Mouse (Mus musculus) embryonic facial prominence, embryonic 11.5 days (tissue): ENCODE results near the gene Dgke. TPM values are rescaled to one million over a fixed set of nuclear protein-coding genes. Genes with fewer than 3 reads are reported as not detected.

Experiments
- ATAC-seq: fragments of 200-750 bp; cut with Nextera tagmentation; replicated peaks from 2 replicates; pipeline ENCODE4 v1.8.0; 2017; ENCODE audit warnings: low read depth; ENCODE audit not compliant: insufficient number of reproducible peaks, low FRiP score, low TSS enrichment
- DNase-seq: peaks from one replicate; pipeline ENCODE4 v3.0.0-alpha.2; 2015; ENCODE audit warnings: low spot score
- H3K27ac ChIP-seq: fragments of 300-500 bp; sonication (generic); replicated peaks from 2 replicates; pipeline ENCODE4 v1.5.1; 2014; ENCODE audit warnings: mild to moderate bottlenecking, low read depth, low read length, control low read depth
- H3K27me3 ChIP-seq: fragments of 300-500 bp; sonication (generic); 2 replicates; pipeline ENCODE4 v1.6.1; 2014; ENCODE audit warnings: mild to moderate bottlenecking, low read length, moderate library complexity, mixed read lengths; ENCODE audit not compliant: control insufficient read depth, insufficient read depth
- H3K36me3 ChIP-seq: fragments of 300-500 bp; sonication (generic); replicated peaks from 2 replicates; pipeline ENCODE4 v1.6.1; 2014; ENCODE audit warnings: low read depth, mild to moderate bottlenecking, low read length, moderate library complexity, mixed read lengths; ENCODE audit not compliant: control insufficient read depth, insufficient read depth
- H3K4me1 ChIP-seq: fragments of 300-500 bp; sonication (generic); 2 replicates; pipeline ENCODE4 v1.6.1; 2014; ENCODE audit warnings: low read length, mixed read lengths; ENCODE audit not compliant: control insufficient read depth, insufficient read depth
- H3K4me2 ChIP-seq: fragments of 300-500 bp; sonication (generic); 2 replicates; pipeline ENCODE4 v1.6.1; 2014; ENCODE audit warnings: low read depth, mild to moderate bottlenecking, control low read depth, low read length, moderate library complexity
- H3K4me3 ChIP-seq: fragments of 300-500 bp; sonication (generic); 2 replicates; pipeline ENCODE4 v1.5.1; 2014; ENCODE audit warnings: low read depth, low read length, control low read depth
- H3K9ac ChIP-seq: fragments of 300-500 bp; sonication (generic); replicated peaks from 2 replicates; pipeline ENCODE4 v1.6.1; 2014; ENCODE audit warnings: mild to moderate bottlenecking, control low read depth, low read length
- H3K9me3 ChIP-seq: fragments of 300-500 bp; sonication (generic); replicated peaks from 2 replicates; pipeline ENCODE4 v1.6.1; 2016; ENCODE audit warnings: mild to moderate bottlenecking, low read length, inconsistent platforms, mixed read lengths; ENCODE audit not compliant: control insufficient read depth
- WGBS: fragments of 180-500 bp; shearing (Covaris S2); extraction: QIAGEN DNeasy Blood & Tissue Kit; methylation state at CpG from one replicate; pipeline ENCODE4 v1.1.7; 2014; 5-methylcytosine and 5-hydroxymethylcytosine counted together
- polyA plus RNA-seq: library from polyadenylated mRNA; unstranded; fragments of >200 nt; fragmentation: Nextera tagmentation; extraction: Ambion mirVana; gene quantifications from 2 replicates; pipeline ENCODE4 v1.2.1, GENCODE M21; 2014

Gene Dgke
- polyA plus RNA-seq, 1 experiment from 2014 or later = 3.7 TPM

GRCm38 (mm10) chr11:89061362-89061761 is 5.3 kb downstream of the Dgke start:
- H3K27me3 ChIP-seq = no peaks in the 10 kb centered on the region; the same call in 1 of the 2 replicates
- H3K4me2 ChIP-seq = no peak overlapping the region
- no peak for DNase-seq
- H3K4me3 ChIP-seq = no peak overlapping the region
- H3K9me3 ChIP-seq = no peaks in the 10 kb centered on the region
- no peaks in the 10 kb centered on the region for H3K36me3 ChIP-seq
- no peak overlapping the region for H3K27ac ChIP-seq
- WGBS = 83% methylated on average over 7 of the region's 7 CpGs
- no peaks in the 10 kb centered on the region; the same call in none of the 2 replicates for H3K4me1 ChIP-seq
- H3K9ac ChIP-seq = no peak overlapping the region
- no peak for ATAC-seq

GRCm38 (mm10) chr11:89060423-89061089 is 6.1 kb downstream of the Dgke start:
- Histone ChIP-seq H3K4me2 (peak overlapping the region; percentile 90), H3K27ac (no peak overlapping the region), H3K4me3 (peak overlapping the region; percentile 81), H3K4me1 (no peaks in the 10 kb centered on the region; the same call in none of the 2 replicates), H3K9ac (peak overlapping the region; percentile 80), H3K36me3 (no peaks in the 10 kb centered on the region), H3K9me3 (no peaks in the 10 kb centered on the region), H3K27me3 (no peaks in the 10 kb centered on the region; the same call in 1 of the 2 replicates)
- ATAC-seq = peak; percentile 89
- DNase-seq = peak; percentile 93
- under 1% methylated on average over 55 of the region's 63 CpGs for WGBS

GRCm38 (mm10) chr11:89059919-89060422 is 6.7 kb downstream of the Dgke start:
- under 1% methylated on average over 33 of the region's 33 CpGs for WGBS
- DNase-seq = no peak

GRCm38 (mm10) chr11:89058515-89059270 is 8.0 kb downstream of the Dgke start:
- ATAC-seq = no peak
- H3K9ac ChIP-seq = no peak overlapping the region
- peak overlapping the region; percentile 90 for H3K4me2 ChIP-seq
- DNase-seq = no peak
- H3K27ac ChIP-seq = no peak overlapping the region
- no peaks in the 10 kb centered on the region; the same call in 1 of the 2 replicates for H3K27me3 ChIP-seq
- no peak overlapping the region for H3K4me3 ChIP-seq
- no peaks in the 10 kb centered on the region for H3K9me3 ChIP-seq
- no peaks in the 10 kb centered on the region for H3K36me3 ChIP-seq
- H3K4me1 ChIP-seq = no peaks in the 10 kb centered on the region; the same call in none of the 2 replicates
- WGBS = 76% methylated on average over 11 of the region's 11 CpGs

More at GRCm38 (mm10) chr11:89059919-89060422, 6.7 kb downstream of the Dgke start:
- Histone ChIP-seq H3K9ac (peak overlapping the region; percentile 80), H3K27me3 (no peaks in the 10 kb centered on the region; the same call in 1 of the 2 replicates), H3K4me1 (no peaks in the 10 kb centered on the region; the same call in none of the 2 replicates), H3K36me3 (no peaks in the 10 kb centered on the region), H3K4me2 (peak overlapping the region; percentile 90), H3K4me3 (peak overlapping the region; percentile 81), H3K27ac (no peak overlapping the region), H3K9me3 (no peaks in the 10 kb centered on the region)
- ATAC-seq = peak; percentile 81

GRCm38 (mm10) chr11:89055931-89056690 is 10.5 kb downstream of the Dgke start:
- ATAC-seq (no peak), DNase-seq (no peak)
- Histone ChIP-seq H3K9me3 (no peaks in the 10 kb centered on the region), H3K4me3 (no peak overlapping the region), H3K4me2 (no peak overlapping the region), H3K4me1 (no peaks in the 10 kb centered on the region; the same call in none of the 2 replicates), H3K9ac (no peak overlapping the region), H3K36me3 (no peaks in the 10 kb centered on the region), H3K27ac (no peak overlapping the region), H3K27me3 (no peaks in the 10 kb centered on the region; the same call in 1 of the 2 replicates)
- WGBS = 85% methylated on average over 13 of the region's 13 CpGs

GRCm38 (mm10) chr11:89051767-89052166 is 14.9 kb downstream of the Dgke start:
- no peak overlapping the region for H3K9ac ChIP-seq
- DNase-seq (no peak), ATAC-seq (no peak)
- no peak overlapping the region for H3K4me2 ChIP-seq
- no peaks in the 10 kb centered on the region for H3K4me1 ChIP-seq
- no peaks in the 10 kb centered on the region; the same call in 1 of the 2 replicates for H3K36me3 ChIP-seq
- no peaks in the 10 kb centered on the region for H3K27me3 ChIP-seq
- no peak overlapping the region for H3K4me3 ChIP-seq
- WGBS = 88% methylated on average over 6 of the region's 6 CpGs
- no peaks in the 10 kb centered on the region for H3K9me3 ChIP-seq
- no peak overlapping the region for H3K27ac ChIP-seq

- Histone ChIP-seq H3K27ac (no peak overlapping the region), H3K9ac (no peak overlapping the region), H3K27me3 (no peaks in the 10 kb centered on the region), H3K4me1 (no peaks in the 10 kb centered on the region), H3K36me3 (no peaks in the 10 kb centered on the region; the same call in 1 of the 2 replicates), H3K4me3 (no peak overlapping the region), H3K9me3 (no peaks in the 10 kb centered on the region), H3K4me2 (no peak overlapping the region)
- 91% methylated on average over 3 of the region's 3 CpGs for WGBS
- DNase-seq (no peak), ATAC-seq (no peak)
Observed at GRCm38 (mm10) chr11:89046021-89046420, 20.6 kb downstream of the Dgke start.
